Mouse (Mus musculus) frontal cortex, postnatal 14 days (tissue): ENCODE data around the gene Dek.
A peak's percentile ranks its signal among the peaks of the same experiment; 100 is the strongest.

Experiments used
- DNase-seq, 2 experiments: peaks; one replicate each; pipeline ENCODE4 v3.0.0; 2022; ENCODE audit warnings: low spot score in 2 of 2

The Dek gene

DNA sequence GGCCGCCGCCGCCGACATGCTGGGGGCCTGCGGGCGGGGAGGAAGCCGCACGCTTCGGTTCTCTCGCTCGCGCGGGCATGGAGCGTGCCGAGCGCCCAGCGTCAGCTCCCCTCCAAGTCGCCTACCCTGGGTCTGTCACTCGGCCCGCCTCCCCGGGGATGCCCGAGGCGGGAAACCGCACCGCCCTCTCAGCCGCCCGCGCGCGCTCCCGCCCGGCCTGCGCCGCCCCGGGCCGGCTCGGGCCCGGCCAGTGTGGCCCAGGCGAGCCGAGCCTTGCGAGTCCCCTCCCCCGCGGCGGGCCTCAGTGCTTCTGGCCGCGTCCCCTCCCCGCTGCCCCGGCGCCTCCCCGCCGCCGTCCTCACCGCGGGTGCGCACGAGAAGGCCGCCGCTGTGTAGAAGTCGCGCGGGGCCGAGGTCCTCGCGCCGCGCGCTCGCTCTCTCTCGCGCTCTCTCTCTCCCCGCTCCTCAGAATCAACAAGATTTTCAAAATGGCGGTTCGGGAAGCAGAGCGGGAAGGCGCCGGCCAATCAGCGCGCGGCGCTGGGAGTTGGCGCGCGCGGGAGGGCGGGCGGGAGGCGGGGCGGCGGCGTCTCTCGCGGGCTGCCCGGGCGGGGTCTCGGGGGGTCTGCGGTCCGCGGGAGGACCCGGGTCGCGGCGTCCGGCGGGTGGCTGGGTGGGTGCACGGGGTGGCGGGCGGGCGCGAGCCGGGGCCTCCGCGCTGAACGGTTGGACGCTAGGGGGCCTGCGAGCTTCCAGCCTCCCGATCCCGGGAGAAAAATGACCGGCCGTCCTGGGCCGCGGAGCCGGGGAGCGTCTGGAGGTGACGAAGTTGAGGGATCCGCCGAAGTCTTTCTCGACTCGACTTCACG is at the start of gene Dek:
Dek (minus strand) TSS at position 491 of the 869 bp plus-strand sequence.
- peak; percentile 67 to 76 for DNase-seq

DNA sequence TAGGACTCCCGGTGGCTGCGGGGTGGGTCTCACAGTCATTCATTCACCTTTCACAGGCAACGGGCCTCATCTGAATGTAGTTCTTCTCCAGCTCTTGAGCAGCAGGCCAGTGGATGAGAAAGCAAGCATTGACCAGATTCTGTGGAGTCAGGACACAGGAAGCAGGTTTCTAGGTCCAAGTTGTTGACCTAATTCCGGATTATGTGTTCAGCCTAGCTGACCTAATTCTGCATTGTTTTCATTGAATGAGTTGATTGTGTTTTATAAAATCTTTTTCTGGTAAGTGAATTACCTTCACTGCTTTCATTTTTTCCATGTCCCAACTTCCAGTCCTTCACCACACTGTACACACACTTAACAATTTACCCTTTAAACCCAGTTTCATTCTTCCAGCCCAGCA is 48.9 kb upstream of the Dek start:
- DNase-seq = no peak

DNA sequence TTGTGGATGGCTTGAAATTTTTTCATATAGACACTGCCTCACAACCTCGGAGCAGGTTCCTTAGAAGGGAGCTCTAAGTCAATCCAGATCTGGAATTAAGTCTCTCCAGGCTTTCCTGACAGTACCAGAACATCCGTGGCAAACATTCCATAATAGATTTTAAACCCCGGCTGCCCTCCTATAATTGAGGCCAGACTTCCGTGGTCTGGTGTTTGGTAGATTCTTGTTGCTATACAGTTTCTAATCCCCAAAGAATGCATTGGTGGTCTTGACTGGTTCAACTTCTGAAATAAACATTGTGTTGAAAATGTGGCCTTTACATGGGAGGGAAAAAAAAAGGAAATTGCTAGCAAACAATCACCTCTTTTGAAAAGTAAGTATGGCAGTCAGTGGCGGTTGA is 47.2 kb upstream of the Dek start:
- no peak for DNase-seq

DNA sequence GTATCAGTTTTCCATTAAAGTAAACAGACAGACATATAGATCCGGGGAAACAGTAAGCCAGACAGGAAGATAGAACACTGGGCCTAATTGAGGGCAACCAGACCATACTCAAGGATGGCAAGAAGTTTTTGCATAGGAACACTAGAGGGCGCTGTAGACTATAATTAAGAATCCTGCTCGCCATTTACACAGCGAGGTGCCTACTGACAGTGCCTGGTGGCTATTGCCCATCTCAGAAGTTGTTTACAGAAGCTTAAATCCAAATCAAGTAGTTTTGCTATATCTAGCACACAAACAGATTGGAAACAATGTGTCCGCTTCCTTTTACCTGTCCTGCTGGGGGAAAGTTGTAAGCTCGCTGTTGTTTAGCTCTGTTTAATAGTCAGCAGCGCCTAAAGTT is 46.4 kb upstream of the Dek start:
- no peak for DNase-seq

DNA sequence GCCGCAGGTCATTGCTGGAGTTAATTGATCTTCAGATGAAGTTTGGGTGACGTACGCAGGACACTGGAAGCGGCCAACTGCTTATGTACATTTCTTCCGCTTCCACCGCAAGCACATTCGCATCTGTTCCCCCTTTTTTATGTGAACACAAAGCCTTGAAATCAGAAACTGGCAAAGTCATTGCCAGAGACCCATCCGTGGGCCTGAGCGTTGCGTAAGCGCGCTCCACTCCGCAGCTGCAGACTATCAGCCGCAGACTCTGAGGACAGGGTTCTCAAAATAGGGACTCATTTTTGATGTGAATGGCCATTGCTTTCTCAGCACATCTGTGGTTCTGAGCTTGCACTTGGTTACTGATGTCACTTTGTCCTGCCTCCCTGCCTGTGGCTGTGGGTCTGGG is 45.1 kb upstream of the Dek start:
- DNase-seq = no peak

DNA sequence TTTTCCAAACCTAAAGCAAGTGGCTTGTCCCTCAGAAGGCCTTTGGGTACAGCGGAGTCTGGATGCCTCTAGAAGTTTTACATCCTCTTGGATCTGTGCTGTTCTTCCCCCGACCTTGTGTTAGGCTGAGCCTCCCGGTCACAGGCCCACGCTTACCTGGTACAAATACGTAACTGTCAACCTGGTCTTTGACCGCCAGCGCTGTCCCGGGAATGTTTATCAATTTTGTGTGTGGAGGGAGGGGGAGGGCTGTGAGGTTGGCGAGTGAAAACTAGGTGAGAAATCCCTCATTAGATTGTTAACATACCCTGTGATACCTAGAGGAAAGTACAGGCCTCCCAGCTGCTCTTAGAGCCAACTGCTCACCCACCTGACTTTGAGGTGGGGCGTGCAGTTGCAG is 44.0 kb upstream of the Dek start:
- no peak for DNase-seq

DNA sequence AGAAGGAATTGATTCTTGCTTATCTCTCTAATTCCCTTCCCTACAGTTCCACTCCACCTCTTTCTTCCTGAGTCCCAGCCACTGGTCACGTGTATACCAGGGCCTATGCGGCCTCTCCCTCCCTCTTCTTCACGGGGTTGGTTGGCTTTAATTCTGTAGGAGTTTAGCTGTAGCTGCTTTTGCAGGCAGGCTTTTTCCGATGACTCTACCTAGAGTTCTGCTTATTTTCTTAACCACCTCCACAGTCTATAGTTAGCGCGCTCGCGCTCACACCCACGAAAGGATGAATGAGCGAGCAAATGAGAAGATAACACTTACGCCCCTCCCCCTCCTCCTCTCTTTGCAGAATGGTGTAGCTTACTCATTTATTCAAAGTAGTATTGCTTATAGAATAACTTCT is 42.6 kb upstream of the Dek start:
- DNase-seq = peak; percentile 49 to 69

DNA sequence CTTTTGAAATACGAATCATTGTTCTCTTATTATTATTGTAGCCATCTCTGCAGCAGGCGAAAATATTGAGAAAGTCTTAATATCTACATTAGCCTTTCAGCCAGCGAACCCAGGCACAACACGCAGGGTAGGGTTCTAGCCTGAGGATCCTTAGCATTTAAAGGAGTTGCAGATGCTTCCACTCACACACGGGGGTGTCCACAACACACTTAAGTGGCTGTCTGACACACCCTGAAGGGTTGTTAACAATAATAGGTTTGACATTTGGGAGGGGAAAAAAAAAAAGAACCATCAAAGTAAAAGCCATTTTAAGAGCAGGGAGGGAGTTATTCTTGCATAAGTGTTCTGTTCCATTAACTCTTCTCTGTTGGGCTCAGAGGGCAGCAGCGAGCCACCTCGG is 40.4 kb upstream of the Dek start:
- DNase-seq = no peak

DNA sequence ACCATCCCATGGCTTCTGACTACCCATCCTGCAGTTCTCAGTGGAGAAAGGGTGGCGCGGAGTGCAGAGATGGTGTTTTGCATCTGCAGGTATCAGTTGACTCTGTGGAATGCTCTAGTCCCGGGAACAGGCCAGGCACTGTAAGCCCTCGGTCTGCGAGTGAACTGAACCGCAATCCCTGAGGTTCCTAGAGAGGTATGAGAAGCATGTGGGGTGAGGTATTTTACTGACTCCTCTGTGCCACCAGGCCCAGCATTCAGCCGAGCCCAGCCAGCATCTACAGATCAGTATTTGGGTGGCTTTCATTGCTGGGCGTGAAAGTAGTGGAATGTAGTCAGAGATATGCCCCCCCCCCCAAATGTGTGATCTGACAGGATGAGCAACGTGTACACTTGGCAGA is 39.9 kb upstream of the Dek start:
- DNase-seq = no peak

DNA sequence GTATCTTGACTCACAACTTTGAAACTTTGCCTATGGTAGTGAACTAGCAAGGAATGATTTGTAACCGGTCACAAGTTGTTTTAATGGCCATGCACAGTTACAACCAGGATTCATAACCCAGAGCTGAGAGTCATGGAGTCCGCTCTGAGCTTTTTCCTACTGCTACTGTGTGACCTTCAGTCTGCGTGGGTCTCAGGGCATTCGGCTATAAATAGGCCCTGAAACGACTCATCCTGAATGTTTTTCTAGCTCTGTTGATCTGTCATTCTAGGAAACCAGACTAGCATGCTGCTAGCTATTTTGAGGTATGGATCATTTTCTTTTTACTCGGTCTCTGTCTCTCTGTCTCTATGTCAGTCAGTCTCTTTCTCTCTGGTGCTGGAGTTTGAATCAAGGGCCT is 36.8 kb upstream of the Dek start:
- no peak for DNase-seq

DNA sequence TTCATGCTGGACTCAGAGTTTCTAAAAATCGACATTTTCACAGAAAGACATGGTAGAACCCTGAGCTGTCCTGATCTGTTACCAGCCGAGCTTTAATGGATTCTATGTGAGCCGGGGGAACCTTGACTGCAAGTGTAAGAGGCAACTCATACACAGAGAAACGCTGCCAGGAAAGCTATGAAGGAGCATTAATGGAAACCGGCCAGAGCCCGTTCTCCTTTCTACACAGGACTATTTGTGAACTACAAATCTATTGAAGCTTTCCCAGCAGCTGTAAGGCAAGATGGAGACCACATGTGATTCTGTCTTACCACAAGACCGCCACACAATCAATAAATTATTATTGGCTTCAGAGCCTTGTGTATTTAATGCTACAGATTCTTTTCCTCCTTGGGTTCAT is 29.7 kb upstream of the Dek start:
- DNase-seq = no peak

DNA sequence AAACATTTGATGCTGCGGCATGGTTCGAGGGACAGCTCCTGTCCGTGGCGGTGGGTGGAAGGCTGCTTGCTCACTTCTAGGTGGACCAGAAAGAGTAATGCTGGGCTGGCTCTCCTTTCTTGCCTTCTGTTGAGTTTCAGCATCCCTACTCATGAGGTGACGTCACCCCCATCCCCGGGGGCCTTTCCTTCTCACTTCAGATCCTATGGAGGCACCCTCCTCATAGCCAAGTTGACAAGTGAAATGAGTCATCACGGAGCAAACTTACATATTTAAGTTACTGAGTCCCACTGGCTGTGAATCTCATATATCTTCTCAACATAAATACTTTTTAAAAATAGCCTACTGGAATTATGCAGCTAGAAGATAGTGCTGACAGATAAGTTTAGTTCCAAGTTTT is 28.8 kb upstream of the Dek start:
- peak in 1 of 2 experiments; percentile 43 for DNase-seq

DNA sequence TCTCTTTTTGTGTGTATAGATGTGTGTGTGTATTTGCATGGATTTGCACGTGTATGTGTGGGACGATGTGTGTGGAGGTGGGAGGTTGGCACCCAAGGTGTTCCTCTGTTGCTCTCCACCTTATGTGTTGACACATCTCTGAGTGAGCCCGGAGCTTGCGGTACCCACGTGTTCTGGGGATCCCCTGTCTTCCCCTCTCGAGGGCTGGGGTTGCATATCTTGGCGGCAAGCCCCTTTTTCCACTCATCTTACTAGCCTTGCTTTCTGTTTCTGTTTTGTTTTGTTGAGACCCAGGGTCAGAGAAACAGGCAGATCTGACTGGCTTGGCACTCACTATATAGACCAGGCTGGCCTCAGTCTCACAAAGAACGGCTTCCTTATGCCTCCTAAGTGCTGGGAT is 27.1 kb upstream of the Dek start:
- DNase-seq = no peak

DNA sequence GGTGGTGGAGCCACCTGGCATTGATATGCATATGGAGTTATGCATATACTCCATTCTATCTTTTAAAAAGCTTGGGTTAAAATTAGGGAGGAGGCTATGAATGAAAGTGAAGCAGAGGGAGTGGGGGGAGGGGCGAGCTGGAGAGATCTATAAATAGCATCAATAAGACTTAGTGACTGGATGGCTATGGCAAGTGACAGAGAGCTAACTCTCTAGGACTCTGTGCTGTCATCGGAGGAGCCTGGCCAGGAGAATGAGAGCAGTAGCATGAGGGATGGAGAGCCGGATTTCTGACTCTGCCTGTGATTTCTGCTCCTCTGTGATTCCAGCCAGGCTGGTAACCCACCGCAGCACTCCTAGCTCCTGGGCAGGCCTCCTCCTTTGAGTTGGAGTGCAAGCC is 23.1 kb upstream of the Dek start:
- DNase-seq = no peak

DNA sequence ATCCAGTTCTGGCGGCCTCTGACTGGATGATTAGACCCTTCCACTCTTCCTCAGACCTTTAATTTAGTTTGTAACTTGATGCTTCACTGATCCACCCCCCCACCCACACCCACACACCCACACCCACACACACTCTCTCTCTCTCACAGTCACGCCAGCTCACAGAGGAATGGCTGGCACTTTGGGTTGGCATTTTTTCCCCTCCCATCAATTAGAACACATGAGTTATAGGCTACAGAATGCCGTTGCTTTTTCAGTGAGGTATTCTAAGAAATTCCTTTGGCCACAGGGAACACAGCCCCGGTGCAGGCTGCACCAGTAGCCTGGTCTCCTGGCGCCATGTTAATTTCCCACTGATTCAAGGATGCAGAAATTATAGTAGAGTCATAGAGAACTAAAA is 19.6 kb upstream of the Dek start:
- DNase-seq = no peak

DNA sequence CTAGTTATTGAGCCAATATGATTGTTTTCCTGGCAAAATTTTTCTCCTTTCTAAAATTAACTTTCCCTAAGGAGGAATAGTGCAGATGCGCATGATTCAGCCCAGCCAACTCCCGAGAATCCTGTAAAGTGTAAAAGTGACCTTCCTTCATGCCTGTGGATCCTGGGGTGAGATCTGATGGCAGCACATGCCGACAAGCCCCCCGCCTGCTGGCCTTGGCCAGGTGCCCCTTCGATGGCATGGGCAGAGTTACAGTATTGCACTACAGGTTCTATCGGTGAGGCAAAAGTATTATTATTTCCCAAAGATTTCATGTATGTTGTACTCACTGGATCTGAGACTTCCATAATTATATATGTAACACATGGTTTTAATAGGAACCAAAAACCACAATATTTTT is 19.0 kb upstream of the Dek start:
- DNase-seq = no peak

DNA sequence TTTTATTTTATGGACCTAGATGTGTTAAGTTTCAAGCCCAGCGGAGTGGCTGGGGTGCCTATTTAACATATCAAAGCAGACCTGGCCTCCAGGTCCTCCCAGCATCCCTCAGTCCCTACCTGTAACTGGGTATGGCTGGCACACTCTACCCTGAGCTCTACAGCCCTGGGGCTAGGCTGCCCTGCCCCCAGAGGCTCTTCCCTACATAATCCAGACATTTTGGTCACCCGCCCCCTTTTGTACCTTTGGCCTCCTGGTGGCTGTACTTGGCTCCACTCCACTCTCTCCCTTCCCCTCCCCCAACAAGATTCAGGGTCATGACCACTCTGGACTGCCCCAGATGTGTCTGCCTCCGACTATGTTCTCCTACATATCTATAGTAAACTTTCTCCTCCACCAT is 18.4 kb upstream of the Dek start:
- DNase-seq = no peak

DNA sequence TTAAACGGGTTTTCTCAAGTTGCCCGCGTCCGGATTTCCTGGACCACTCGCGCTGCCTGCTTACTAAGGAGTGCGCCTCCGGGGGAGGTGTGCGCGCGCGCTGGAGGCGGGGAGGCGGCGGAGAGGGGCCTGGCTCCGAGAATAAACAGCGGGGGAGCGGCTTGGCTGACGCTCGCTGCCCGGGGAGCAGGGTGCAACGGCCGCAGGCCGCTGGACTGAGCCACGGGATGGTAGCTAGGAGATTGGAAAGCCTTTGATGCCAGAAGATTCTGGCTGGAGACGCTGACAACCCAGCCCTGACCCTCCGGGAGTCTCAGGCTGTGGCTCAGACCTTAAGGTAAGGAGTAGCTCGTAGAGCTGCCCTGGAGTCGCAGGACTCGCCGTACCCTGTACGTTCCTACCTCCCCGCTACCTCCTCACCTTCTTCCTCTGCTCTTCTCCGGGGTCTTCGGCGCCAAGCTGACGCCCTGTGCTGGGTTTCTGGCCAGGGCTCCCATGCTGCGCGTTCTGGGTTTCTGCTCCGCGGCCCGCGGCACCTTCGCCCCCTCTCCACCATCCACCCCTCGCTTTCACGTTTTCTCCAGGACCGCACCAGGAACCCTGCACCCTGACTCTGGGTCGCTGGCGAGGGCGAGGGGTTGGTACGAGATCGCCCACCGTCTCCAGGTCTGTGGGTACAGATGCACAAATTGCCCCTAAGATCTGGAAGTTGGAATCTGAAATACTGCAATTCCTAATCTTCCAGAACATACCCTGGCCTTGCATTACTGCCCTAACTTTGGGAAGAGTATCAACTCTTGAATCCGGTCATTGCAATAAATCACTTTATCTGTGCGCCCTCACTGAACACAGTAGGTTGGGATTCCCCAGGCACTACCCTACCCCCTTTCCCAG is 16.8 kb upstream of the Dek start, which contains the start of gene Rnf144b:
Rnf144b (plus strand) TSS at position 120 of the 894 bp plus-strand sequence.
- peak in 1 of 2 experiments; percentile 30 for DNase-seq

DNA sequence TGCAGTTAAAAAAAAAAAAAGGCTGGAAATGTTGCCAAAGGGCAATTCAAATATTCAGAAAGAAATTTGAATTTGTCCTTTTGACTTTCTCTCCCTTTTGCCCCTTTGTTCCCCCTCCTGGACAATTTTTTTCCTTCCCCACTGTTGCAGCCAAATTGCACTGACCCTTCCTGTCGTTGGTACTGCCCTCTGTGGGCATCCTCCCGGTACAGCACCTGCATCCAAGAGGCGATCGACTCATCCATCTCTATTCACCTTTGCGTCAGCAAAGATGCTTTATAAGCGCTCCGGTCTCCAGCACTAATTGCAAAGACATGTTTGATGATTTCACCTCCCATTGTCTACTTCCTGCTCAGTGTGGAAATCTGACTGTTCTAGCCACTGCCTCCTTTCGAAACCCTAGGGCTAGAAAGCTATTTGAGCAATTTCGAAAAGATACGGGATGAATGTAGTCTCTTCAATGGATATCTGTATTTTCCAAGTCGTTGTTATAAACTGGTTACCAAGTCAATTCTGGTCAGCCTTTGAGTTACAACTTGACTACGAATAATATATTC is 15.4 kb upstream of the Dek start:
- no peak for DNase-seq

DNA sequence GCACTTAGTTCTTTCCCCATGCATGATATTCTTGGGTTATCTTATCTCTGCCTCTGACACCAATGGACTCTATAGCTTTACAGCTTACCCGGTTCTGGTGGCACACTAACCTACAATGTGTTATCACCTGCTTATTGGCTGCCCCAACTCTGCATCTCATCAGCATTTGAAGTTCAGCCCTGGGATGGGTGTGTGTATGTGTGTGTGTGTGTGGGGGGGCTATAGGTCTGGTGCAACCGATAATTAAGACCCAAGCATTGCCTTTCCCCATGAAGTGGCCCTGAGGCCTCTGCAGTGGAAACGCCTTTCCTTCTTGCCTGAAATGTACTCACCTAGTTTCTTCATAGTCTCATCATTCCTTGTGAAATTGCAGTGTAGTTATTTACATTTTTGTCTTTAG is 10.0 kb upstream of the Dek start:
- DNase-seq = no peak

DNA sequence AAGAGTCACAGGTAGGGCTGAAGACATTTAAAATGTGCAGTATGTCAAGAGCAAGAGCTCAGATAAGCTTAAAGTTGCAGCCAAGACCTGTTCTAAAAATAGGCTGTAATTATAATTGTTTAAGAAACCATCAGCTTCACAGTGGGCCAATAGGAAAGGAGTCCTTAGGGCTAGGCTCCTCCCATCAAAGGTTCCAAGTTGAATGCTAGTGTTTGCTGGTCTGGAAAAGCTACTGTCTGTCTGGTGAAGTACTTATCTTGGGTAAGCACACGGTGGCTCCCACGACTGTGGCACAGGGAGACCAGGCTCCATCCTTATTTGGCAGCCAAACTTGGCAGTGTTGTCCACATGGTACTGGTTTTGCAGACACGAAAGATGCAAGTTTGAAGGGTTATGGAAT is 6.9 kb upstream of the Dek start:
- no peak for DNase-seq

DNA sequence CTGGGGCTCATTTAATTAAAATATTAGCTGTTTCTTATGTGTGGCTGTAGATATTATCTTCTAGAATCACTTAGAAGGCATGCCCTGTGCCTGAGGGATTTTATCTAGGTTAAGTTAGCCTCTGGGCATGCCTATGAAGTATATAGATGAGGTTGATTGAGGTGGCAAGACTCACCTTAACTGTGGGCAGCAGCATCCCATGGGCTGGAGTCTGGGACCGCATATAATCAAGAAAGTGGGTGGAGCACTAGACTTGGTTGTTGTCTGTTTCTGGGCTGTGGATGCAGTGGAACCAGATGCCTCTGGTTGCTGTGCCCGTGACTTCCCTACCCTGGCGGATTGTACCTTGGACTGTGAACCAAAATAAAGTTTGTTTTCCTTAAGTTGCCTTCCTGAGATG is 6.1 kb upstream of the Dek start:
- no peak for DNase-seq

DNA sequence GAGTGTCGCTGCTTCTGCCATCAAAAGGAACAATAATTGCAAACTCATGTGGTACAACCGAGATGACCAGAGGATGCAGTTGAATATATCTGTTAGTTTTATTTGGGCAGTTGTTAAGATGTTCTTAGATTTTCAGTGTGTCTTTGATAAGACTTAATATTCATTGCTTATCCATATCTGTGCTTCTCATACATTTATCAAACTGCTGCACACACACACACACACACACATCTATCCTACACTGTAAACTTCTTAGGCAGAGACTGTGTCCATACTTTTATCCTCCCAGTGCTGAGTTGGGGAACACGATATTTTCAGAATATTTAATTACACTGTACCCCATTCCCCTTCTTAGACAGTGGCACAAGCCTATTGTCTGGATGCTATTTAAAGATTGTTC is 5.2 kb upstream of the Dek start:
- no peak for DNase-seq
